Mouse (Mus musculus) bone marrow macrophage, adult 2 months (primary cell): ENCODE results near the gene Ecel1. TPM values are rescaled to one million over a fixed set of nuclear protein-coding genes. Genes with fewer than 3 reads are reported as not detected.

Experiments
- H3K27ac ChIP-seq: 2 replicates; pipeline ENCODE4 v1.5.1; 2012; ENCODE audit warnings: low read depth, low read length; ENCODE audit not compliant: insufficient read depth
- H3K4me1 ChIP-seq: 2 replicates; pipeline ENCODE4 v1.6.1; 2012; ENCODE audit warnings: low read length; ENCODE audit not compliant: control insufficient read depth, insufficient read depth
- H3K4me3 ChIP-seq: 2 replicates; pipeline ENCODE4 v1.5.1; 2012; ENCODE audit warnings: mild to moderate bottlenecking, low read length, moderate library complexity; ENCODE audit not compliant: insufficient read depth
- CTCF ChIP-seq: IDR thresholded peaks from 2 replicates; pipeline ENCODE4 v1.5.1; 2012; ENCODE audit warnings: low read depth, mild to moderate bottlenecking, low read length, moderate library complexity
- POLR2A ChIP-seq: IDR thresholded peaks from 2 replicates; pipeline ENCODE4 v1.6.1; 2012; ENCODE audit warnings: mild to moderate bottlenecking, low read depth, low read length, borderline replicate concordance
- polyA plus RNA-seq: library from polyadenylated mRNA; stranded (reverse); fragments of >200 nt; gene quantifications from 2 replicates; pipeline ENCODE4 v1.2.4, GENCODE M21; 2012; ENCODE audit not compliant: missing spikeins, insufficient read depth, insufficient read length

The Ecel1 gene
- polyA plus RNA-seq, 1 experiment = not detected

- TF ChIP-seq CTCF (no peak), POLR2A (no peak)
- Histone ChIP-seq H3K4me1 (0 out of 2 replicates have a peak, but pooled peaks cover 3% of the 10 kb centered on the region), H3K4me3 (no peak overlapping the region), H3K27ac (no peak overlapping the region)
These were observed 15.0 kb upstream of the Ecel1 start for GRCm38 (mm10) chr1:87171312-87171711.

GRCm38 (mm10) chr1:87170458-87170857 lies 14.1 kb upstream of the Ecel1 start:
- H3K27ac ChIP-seq = no peak overlapping the region
- TF ChIP-seq CTCF = no peak
- no peak for TF ChIP-seq POLR2A
- no peak overlapping the region for H3K4me3 ChIP-seq
- H3K4me1 ChIP-seq = 0 out of 2 replicates have a peak, but pooled peaks cover under 1% of the 10 kb centered on the region

- Histone ChIP-seq H3K4me1 (no peaks in the 10 kb centered on the region), H3K27ac (no peak overlapping the region), H3K4me3 (no peak overlapping the region)
- TF ChIP-seq POLR2A (no peak), CTCF (no peak)
These were observed 8.5 kb upstream of the Ecel1 start for GRCm38 (mm10) chr1:87164796-87165184.

- Histone ChIP-seq H3K27ac (no peak overlapping the region), H3K4me3 (no peak overlapping the region), H3K4me1 (no peaks in the 10 kb centered on the region)
- TF ChIP-seq POLR2A (no peak), CTCF (no peak)
These were observed 8.0 kb upstream of the Ecel1 start for GRCm38 (mm10) chr1:87164164-87164795.

- TF ChIP-seq CTCF = no peak
- no peak overlapping the region for H3K27ac ChIP-seq
These were observed 3.1 kb upstream of the Ecel1 start for GRCm38 (mm10) chr1:87159396-87159795.

GRCm38 (mm10) chr1:87155531-87156198 lies 656 bp downstream of the Ecel1 start:
- Histone ChIP-seq H3K4me3 (no peak overlapping the region), H3K4me1 (no peaks in the 10 kb centered on the region), H3K27ac (no peak overlapping the region)
- TF ChIP-seq POLR2A (no peak), CTCF (no peak)

More at GRCm38 (mm10) chr1:87159396-87159795, 3.1 kb upstream of the Ecel1 start:
- no peaks in the 10 kb centered on the region for H3K4me1 ChIP-seq
- no peak overlapping the region for H3K4me3 ChIP-seq

- Histone ChIP-seq H3K4me3 (0 out of 2 replicates have a peak overlapping the region, but pooled peaks have one; percentile 4), H3K4me1 (no peaks in the 10 kb centered on the region), H3K27ac (no peak overlapping the region)
- TF ChIP-seq CTCF (no peak), POLR2A (no peak)
These were observed 1.7 kb downstream of the Ecel1 start for GRCm38 (mm10) chr1:87154501-87155120.

- Histone ChIP-seq H3K4me1 (0 out of 2 replicates have a peak, but pooled peaks cover 3% of the 10 kb centered on the region), H3K27ac (no peak overlapping the region), H3K4me3 (0 out of 2 replicates have a peak overlapping the region, but pooled peaks have one; percentile 4)
- TF ChIP-seq CTCF (no peak), POLR2A (no peak)
These were observed 2.4 kb downstream of the Ecel1 start for GRCm38 (mm10) chr1:87153776-87154500.

- Histone ChIP-seq H3K27ac (no peak overlapping the region), H3K4me3 (no peak overlapping the region), H3K4me1 (0 out of 2 replicates have a peak, but pooled peaks cover 3% of the 10 kb centered on the region)
- TF ChIP-seq POLR2A (no peak), CTCF (no peak)
These were observed 5.0 kb downstream of the Ecel1 start for GRCm38 (mm10) chr1:87151286-87151685.

- H3K27ac ChIP-seq = no peak overlapping the region
- 0 out of 2 replicates have a peak, but pooled peaks cover 3% of the 10 kb centered on the region for H3K4me1 ChIP-seq
- TF ChIP-seq POLR2A (no peak), CTCF (no peak)
- peak overlapping the region; percentile 2; the same call in 1 of the 2 replicates for H3K4me3 ChIP-seq
These were observed 6.9 kb downstream of the Ecel1 start for GRCm38 (mm10) chr1:87149422-87149821.
